Mouse (Mus musculus): ENCODE results near the gene Sema6d.

- TF ChIP-seq CTCF (IDR thresholded peaks at IDR 0.05; ENCODE audit: control insufficient read depth, insufficient read depth, insufficient read length), result no peak
- TF ChIP-seq USF1 (IDR thresholded peaks at IDR 0.05; ENCODE audit: low read depth), result no peak
- TF ChIP-seq MYOG (IDR thresholded peaks at IDR 0.05; ENCODE audit: control insufficient read depth, extremely low read depth, insufficient read length), result no peak
- no peak for TF ChIP-seq MAX (IDR thresholded peaks at IDR 0.05)
- TF ChIP-seq FOSL1 (IDR thresholded peaks at IDR 0.05; ENCODE audit: insufficient read depth, low read length, poor library complexity, severe bottlenecking), result no peak
Measured at GRCm38 (mm10) chr2:124617440-124617839, 527.7 kb downstream of the Sema6d start.

All from C2C12 (cell line).